Mouse (Mus musculus) forebrain, embryonic 16.5 days (tissue): ENCODE measurements around the gene Tspan31. TPM values are rescaled to one million over a fixed set of nuclear protein-coding genes. Genes with fewer than 3 reads are reported as not detected.
A peak's percentile ranks its signal among the peaks of the same experiment; 100 is the strongest.

Source experiments
- ATAC-seq: fragments of 200-750 bp; cut with Nextera tagmentation; 2 replicates; pipeline ENCODE4 v1.8.0; 2017; ENCODE audit warnings: mild to moderate bottlenecking, moderate library complexity
- H3K27ac ChIP-seq: fragments of 300-500 bp; sonication (generic); 2 replicates; pipeline ENCODE4 v1.5.1; 2014; ENCODE audit warnings: low read length, control low read depth
- H3K27me3 ChIP-seq: fragments of 300-500 bp; sonication (generic); replicated peaks from 2 replicates; pipeline ENCODE4 v1.6.1; 2014; ENCODE audit warnings: low read length; ENCODE audit not compliant: control insufficient read depth, insufficient read depth
- H3K36me3 ChIP-seq: fragments of 300-500 bp; sonication (generic); 2 replicates; pipeline ENCODE4 v1.6.1; 2014; ENCODE audit not compliant: control insufficient read depth, insufficient read depth
- H3K4me1 ChIP-seq: fragments of 300-500 bp; sonication (generic); replicated peaks from 2 replicates; pipeline ENCODE4 v1.6.1; 2014; ENCODE audit warnings: low read length; ENCODE audit not compliant: control insufficient read depth, insufficient read depth
- H3K4me2 ChIP-seq: fragments of 300-500 bp; sonication (generic); 2 replicates; pipeline ENCODE4 v1.6.1; 2014; ENCODE audit warnings: mild to moderate bottlenecking, low read length, control low read depth
- H3K4me3 ChIP-seq: fragments of 300-500 bp; sonication (generic); replicated peaks from 2 replicates; pipeline ENCODE4 v1.5.1; 2014; ENCODE audit warnings: mild to moderate bottlenecking, low read length, control low read depth
- H3K9ac ChIP-seq: fragments of 300-500 bp; sonication (generic); replicated peaks from 2 replicates; pipeline ENCODE4 v1.6.1; 2014; ENCODE audit warnings: low read depth, low read length, control low read depth
- H3K9me3 ChIP-seq: fragments of 300-500 bp; sonication (generic); 2 replicates; pipeline ENCODE4 v1.6.1; 2016; ENCODE audit warnings: low read length; ENCODE audit not compliant: control insufficient read depth
- WGBS: fragments of 180-500 bp; shearing (Covaris S2); extraction: QIAGEN DNeasy Blood & Tissue Kit; methylation state at CpG from one replicate; pipeline ENCODE4 v1.1.7; 2014; 5-methylcytosine and 5-hydroxymethylcytosine counted together
- polyA plus RNA-seq: library from polyadenylated mRNA; unstranded; fragments of >200 nt; fragmentation: Nextera tagmentation; extraction: Ambion mirVana; gene quantifications from 2 replicates; pipeline ENCODE4 v1.2.1, GENCODE M21; 2015

Gene Tspan31
- 119 and 120 TPM in 2 replicates for polyA plus RNA-seq

DNA sequence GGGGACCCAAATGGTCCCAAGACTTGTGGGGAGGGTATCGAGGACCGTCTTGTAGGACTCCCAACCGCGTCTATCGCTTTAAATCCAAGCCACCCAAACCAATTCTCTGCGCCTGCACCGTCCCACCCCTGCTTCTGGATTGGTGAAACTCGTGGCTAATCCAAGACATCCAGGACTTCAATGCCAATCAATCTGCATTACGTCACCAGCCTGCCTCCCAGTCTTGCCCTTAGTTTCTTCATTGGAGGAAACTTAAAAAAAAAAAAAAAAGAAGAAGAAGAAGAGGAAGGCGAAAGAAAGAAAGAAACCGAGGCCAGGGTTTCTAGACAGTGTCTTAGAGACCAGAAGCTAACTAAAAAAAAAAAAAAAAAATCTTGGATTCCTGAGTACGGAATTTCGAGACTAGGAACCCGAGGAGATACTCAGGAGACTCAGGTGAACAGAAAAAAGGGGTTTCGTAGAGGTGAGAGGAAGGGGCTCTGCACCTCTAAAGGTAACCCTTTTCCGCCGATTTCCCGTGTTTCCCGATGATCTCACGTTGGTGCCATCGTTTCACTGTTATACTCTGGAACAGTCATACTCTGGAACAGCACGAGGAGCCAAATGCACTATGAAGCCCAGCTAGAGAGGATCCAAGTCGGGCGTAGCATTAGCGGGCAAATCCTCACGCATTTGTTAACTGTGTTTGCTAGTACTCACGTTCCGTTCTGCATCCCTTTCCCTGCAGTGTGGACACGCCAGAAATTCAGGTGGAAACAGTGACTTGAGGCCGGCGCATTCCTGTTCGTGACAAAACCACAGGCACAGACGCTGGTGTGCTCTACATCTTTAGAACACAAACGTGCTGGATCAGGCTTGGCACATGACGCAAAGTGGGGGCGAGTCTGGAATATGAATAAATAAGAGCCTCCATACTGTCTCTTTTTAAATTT lies at the start of gene Tspan31:
Gene Tspan31, minus strand, starts transcription at position 75 of the 932 bp plus-strand sequence.
- 1% methylated on average over 36 of the region's 36 CpGs for WGBS

GRCm38 (mm10) chr10:127119229-127119628 lies 49.2 kb upstream of the Tspan31 start:
- H3K9me3 ChIP-seq: no peaks in the 10 kb centered on the region
- H3K27me3 ChIP-seq: no peaks in the 10 kb centered on the region
- peaks cover 25% of the 10 kb centered on the region for H3K4me1 ChIP-seq
- H3K4me3 ChIP-seq: no peak overlapping the region
- no peak overlapping the region for H3K27ac ChIP-seq
- H3K36me3 ChIP-seq: peaks cover 19% of the 10 kb centered on the region
- H3K9ac ChIP-seq: no peak overlapping the region
- H3K4me2 ChIP-seq: no peak overlapping the region
- ATAC-seq: no peak
- 93% methylated on average over 10 of the region's 10 CpGs for WGBS

More for the DNA sequence above, at the start of gene Tspan31:
- Histone ChIP-seq H3K4me3 (peak within 1 kb of the TSS; percentile 82), H3K9me3 (no peaks in the 10 kb centered on the region), H3K4me1 (peaks cover 25% of the 10 kb centered on the region), H3K9ac (peak within 1 kb of the TSS; percentile 69), H3K36me3 (peaks cover 29% of the 10 kb centered on the region), H3K4me2 (peak within 1 kb of the TSS; percentile 99), H3K27ac (peak within 1 kb of the TSS; percentile 93), H3K27me3 (no peaks in the 10 kb centered on the region)
- ATAC-seq: peak; percentile 94

DNA sequence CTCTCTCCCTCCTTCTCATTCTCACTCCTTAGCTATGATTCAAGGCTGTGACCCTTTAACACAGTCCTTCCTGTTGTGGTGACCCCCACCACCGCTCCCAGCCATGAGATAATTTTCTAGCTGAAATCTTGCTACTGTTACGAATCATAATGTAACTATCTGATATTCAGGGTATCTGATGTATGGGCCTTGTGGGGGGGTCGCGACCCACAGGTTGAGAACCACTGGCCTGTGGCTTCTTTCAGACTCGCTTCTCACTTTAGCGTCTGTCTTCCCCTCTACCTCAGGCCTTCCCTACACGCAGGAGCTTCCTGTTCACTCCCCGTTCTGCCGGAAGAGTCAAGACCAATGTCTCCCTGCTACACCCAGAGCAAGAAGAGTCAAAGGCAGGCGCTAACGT lies 48.4 kb upstream of the Tspan31 start:
- peaks cover 19% of the 10 kb centered on the region for H3K36me3 ChIP-seq
- no peak overlapping the region for H3K4me3 ChIP-seq
- no peak overlapping the region for H3K4me2 ChIP-seq
- no peak for ATAC-seq
- H3K27me3 ChIP-seq: no peaks in the 10 kb centered on the region
- peaks cover 25% of the 10 kb centered on the region for H3K4me1 ChIP-seq
- no peak overlapping the region for H3K27ac ChIP-seq
- H3K9ac ChIP-seq: no peak overlapping the region
- H3K9me3 ChIP-seq: no peaks in the 10 kb centered on the region
- 96% methylated on average over 11 of the region's 11 CpGs for WGBS

DNA sequence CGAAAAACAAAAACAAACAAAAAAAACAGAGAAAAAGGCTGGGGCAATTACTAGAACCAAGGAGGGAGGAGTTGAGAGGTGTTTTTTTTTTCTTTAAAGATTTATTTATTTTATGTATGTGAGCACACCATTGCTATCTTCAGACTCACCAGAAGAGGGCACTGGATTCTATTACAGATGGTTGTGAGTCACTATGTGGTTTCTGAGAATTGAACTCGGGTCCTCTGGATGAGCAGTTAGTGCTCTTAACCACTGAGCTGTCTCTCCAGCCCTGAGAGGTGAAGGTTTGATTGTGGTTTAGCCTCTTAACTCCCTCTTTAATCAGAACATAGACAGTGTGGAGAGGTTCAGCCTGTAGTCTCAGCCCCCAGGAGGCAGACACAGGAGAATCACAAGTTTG lies 45.0 kb upstream of the Tspan31 start:
- Histone ChIP-seq H3K9me3 (no peaks in the 10 kb centered on the region), H3K9ac (no peak overlapping the region), H3K36me3 (peaks cover 23% of the 10 kb centered on the region), H3K4me3 (no peak overlapping the region), H3K4me2 (no peak overlapping the region), H3K27ac (no peak overlapping the region), H3K4me1 (peaks cover 5% of the 10 kb centered on the region), H3K27me3 (no peaks in the 10 kb centered on the region)
- 92% methylated on average over 2 of the region's 2 CpGs for WGBS
- ATAC-seq: no peak

DNA sequence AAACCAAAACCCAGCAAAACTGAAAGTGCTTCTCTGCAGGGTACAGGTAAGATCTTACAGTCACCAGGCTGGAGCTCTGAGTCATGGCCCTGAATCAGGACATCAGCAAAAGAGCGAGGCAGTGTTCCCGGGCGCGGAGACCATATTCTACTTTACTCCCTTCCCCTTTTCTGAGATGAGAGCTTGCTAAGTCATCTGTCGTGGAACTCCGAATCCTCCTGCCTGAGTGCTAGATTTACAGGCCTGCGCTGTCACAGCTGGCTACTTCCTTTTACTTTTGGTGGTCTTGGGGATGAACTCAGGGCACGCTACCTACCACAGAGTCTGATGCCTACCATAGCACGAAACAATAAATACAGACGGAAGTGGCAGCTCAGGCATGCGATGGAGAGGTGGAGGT lies 44.3 kb upstream of the Tspan31 start:
- Histone ChIP-seq H3K4me3 (no peak overlapping the region), H3K4me2 (no peak overlapping the region), H3K9ac (no peak overlapping the region), H3K27ac (no peak overlapping the region), H3K9me3 (no peaks in the 10 kb centered on the region), H3K36me3 (peaks cover 23% of the 10 kb centered on the region), H3K27me3 (no peaks in the 10 kb centered on the region), H3K4me1 (no peaks in the 10 kb centered on the region)
- WGBS: 94% methylated on average over 11 of the region's 11 CpGs
- ATAC-seq: no peak

- Histone ChIP-seq H3K9ac (no peak overlapping the region), H3K4me2 (no peak overlapping the region), H3K36me3 (peaks cover 15% of the 10 kb centered on the region), H3K9me3 (no peaks in the 10 kb centered on the region), H3K27me3 (no peaks in the 10 kb centered on the region), H3K4me1 (no peaks in the 10 kb centered on the region), H3K27ac (no peak overlapping the region), H3K4me3 (no peak overlapping the region)
- no peak for ATAC-seq
- 92% methylated on average over 15 of the region's 15 CpGs for WGBS
These were observed 41.2 kb upstream of the Tspan31 start for GRCm38 (mm10) chr10:127111001-127111887.

GRCm38 (mm10) chr10:127108262-127108583 lies 38.2 kb upstream of the Tspan31 start:
- no peak overlapping the region for H3K9ac ChIP-seq
- peaks cover 10% of the 10 kb centered on the region for H3K36me3 ChIP-seq
- H3K9me3 ChIP-seq: no peaks in the 10 kb centered on the region
- 76% methylated on average over 3 of the region's 3 CpGs for WGBS
- H3K4me1 ChIP-seq: no peaks in the 10 kb centered on the region
- H3K4me2 ChIP-seq: no peak overlapping the region
- ATAC-seq: no peak
- no peak overlapping the region for H3K4me3 ChIP-seq
- no peak overlapping the region for H3K27ac ChIP-seq
- no peaks in the 10 kb centered on the region for H3K27me3 ChIP-seq

- Histone ChIP-seq H3K27ac (no peak overlapping the region), H3K27me3 (no peaks in the 10 kb centered on the region), H3K4me2 (no peak overlapping the region), H3K4me3 (no peak overlapping the region), H3K4me1 (no peaks in the 10 kb centered on the region), H3K36me3 (peaks cover 6% of the 10 kb centered on the region; the same call in 1 of the 2 replicates), H3K9me3 (no peaks in the 10 kb centered on the region), H3K9ac (no peak overlapping the region)
- WGBS: 92% methylated on average over 16 of the region's 16 CpGs
- ATAC-seq: no peak
These were observed 37.6 kb upstream of the Tspan31 start for GRCm38 (mm10) chr10:127107563-127108261.

GRCm38 (mm10) chr10:127103631-127104030 lies 33.6 kb upstream of the Tspan31 start:
- H3K9me3 ChIP-seq: no peaks in the 10 kb centered on the region
- no peak for ATAC-seq
- H3K4me2 ChIP-seq: no peak overlapping the region
- peaks cover 12% of the 10 kb centered on the region; the same call in 1 of the 2 replicates for H3K36me3 ChIP-seq
- H3K27me3 ChIP-seq: no peaks in the 10 kb centered on the region
- H3K27ac ChIP-seq: no peak overlapping the region
- H3K9ac ChIP-seq: no peak overlapping the region
- WGBS: 89% methylated on average over 7 of the region's 7 CpGs
- H3K4me3 ChIP-seq: no peak overlapping the region
- no peaks in the 10 kb centered on the region for H3K4me1 ChIP-seq
